Mouse (Mus musculus): ENCODE results near the gene Adgre5. TPM values are rescaled to one million over a fixed set of nuclear protein-coding genes. Genes with fewer than 3 reads are reported as not detected.

Adgre5 gene
- total RNA-seq, 1 experiment from 2014 or later: 47.5 TPM

DNA sequence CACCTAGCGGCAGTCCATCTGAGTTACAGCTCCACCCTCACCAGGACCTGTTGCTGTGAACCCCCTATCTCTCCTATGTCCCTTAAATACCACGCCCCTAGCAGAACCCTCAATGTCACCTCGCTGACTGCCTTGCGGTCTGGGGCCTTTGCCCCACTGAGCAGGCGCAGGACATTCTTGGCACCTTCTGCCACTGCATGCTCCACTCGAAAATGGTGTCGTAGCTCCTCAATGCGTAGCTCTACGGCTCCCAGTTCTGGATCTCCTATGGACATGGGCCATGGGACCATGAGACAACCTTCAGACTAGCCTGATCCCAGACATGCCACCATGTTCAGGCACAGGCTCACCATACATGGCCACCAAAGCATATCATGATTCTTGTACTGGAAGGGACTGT, 56.6 kb downstream of the Adgre5 start:
- DNase-seq: no peak

DNA sequence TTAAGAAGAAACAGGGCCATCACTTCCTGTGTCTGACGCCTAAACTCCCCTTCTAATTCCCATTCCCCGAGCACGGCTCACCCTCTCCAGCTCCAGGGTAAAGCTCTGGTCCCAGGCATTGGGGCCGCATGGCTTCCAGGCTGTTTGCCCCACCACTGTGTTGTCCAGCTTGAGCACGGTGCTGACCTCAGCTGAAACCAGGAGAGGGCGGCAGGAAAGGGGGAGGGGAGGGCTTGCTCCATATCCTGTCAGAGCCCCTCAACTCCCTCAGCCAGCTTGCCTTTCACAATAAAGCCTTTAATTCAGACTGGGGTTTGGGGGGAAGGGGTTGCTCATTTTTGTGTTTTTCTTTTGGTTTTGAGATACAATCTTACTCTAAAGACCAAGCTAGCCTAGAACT, 60.0 kb downstream of the Adgre5 start:
- DNase-seq: no peak

DNA sequence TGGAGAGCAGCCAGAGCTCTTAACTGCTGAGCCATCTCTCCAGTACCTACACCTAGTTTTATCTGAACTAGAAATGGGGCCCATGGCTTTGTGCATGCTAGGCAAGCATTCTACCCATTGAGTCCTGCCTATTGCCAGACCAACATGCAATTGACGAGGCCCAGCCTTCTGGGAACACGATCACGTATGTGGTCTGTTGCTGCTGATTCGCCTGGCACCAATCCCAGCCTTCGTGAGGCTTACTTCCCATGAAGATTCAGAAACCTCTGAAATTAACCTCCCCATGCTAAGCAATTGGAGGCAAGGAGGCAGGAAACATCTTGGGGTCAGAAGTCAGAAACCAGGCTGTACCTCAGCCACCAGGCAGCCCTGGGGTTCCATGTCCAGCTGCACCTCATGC, 60.5 kb downstream of the Adgre5 start:
- DNase-seq: no peak

DNA sequence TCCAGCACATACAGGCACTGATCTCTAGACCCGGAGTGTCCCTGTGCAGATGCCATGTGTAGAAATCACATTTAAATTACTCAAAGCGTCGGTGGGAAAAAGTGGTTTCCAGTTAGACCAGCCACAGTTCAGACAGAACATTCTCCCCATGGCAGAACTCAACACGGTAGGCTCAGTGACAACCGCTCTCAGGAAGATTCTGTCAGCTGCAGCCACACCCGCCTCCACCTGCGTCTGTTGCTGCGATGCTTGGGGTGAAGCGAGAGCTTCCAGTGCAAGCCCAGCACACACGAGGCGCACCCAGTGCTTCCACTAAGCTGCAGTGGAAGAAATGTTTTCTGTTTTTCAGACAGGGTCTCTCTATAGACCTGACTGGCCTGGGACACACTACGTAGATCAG, 61.3 kb downstream of the Adgre5 start:
- no peak for DNase-seq

DNA sequence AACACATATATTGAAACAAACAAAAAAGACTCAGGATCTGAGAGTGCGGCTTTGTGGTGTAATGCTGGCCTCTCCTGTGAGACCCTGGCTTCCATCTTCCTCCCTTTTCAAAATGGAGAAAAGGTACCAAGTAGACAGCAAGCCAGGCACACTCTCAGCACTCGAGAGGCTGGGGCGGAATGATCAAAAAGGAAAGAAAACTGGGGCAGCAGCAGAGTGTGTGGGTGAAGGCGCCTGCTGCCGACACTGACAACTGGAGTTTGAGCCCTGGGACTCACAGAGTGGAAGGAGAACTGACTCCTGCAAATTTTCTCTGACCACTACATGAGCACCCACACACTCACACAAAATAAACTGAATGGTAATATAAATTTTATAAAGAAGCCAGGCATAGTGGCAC, 66.6 kb downstream of the Adgre5 start:
- no peak for DNase-seq

Small RNA genes lying within 50 kb of the gene (microRNA-seq; reads per million reads assigned to microRNA genes)
- gene Mir1668: 0 to 0.43 reads per million in 2 experiments

Other genes with a start within 250 kb of the Adgre5 start
- gene Olfr370, start 205.5 kb downstream of the Adgre5 start, total RNA-seq (2021): not detected in 2 replicates
- 328 TPM in 2 replicates for gene Ndufb7, start 174.7 kb downstream of the Adgre5 start, total RNA-seq (2021)
- 340 and 372 TPM in 2 replicates for gene Tecr, start 133.4 kb downstream of the Adgre5 start, total RNA-seq (2021)
- gene Dnajb1, start 133.1 kb downstream of the Adgre5 start, total RNA-seq (2021): 28.5 and 38.3 TPM in 2 replicates
- 39.6 and 47.5 TPM in 2 replicates for gene Gipc1, start 88.6 kb downstream of the Adgre5 start, total RNA-seq (2021)
- gene Ptger1, start 74.6 kb downstream of the Adgre5 start, total RNA-seq (2021): 0.98 and 1.4 TPM in 2 replicates
- 125 and 151 TPM in 2 replicates for gene Pkn1, start 42.1 kb downstream of the Adgre5 start, total RNA-seq (2021)
- 31.2 and 32.9 TPM in 2 replicates for gene Ddx39, start 26.1 kb downstream of the Adgre5 start, total RNA-seq (2021)
- 63.1 and 64.1 TPM in 2 replicates for gene Adgrl1, start 158.8 kb upstream of the Adgre5 start, total RNA-seq (2021)
- 1.1 and 1.4 TPM in 2 replicates for gene Gm10644, start 213.9 kb upstream of the Adgre5 start, total RNA-seq (2021)
- 9.7 and 10.7 TPM in 2 replicates for gene Asf1b, start 214.2 kb upstream of the Adgre5 start, total RNA-seq (2021)
- 251 and 300 TPM in 2 replicates for gene Prkaca, start 231.7 kb upstream of the Adgre5 start, total RNA-seq (2021)